Mouse (Mus musculus) lung, adult 18-20 months (tissue): ENCODE results near the gene Dnajb11.
A peak's percentile ranks its signal among the peaks of the same experiment; 100 is the strongest.

Experiments used
- DNase-seq, 2 experiments: peaks; one replicate each; pipeline ENCODE4 v3.0.0; 2022; ENCODE audit warnings: mixed read lengths in 2 of 2

Gene Dnajb11

GRCm38 (mm10) chr16:22857431-22858113, at the start of gene Dnajb11, which contains the start of gene Tbccd1:
Gene Dnajb11, plus strand, starts transcription at chr16:22857845.
Gene Tbccd1, minus strand, starts transcription at chr16:22857669.
- peak; percentile 99 for DNase-seq

- no peak for DNase-seq
Observed at GRCm38 (mm10) chr16:22811477-22811876, 46.2 kb upstream of the Dnajb11 start, which contains the start of gene Crygs. Gene Crygs, minus strand, starts transcription at chr16:22811577.

- DNase-seq = no peak
Observed at GRCm38 (mm10) chr16:22820731-22821130, 36.9 kb upstream of the Dnajb11 start.

GRCm38 (mm10) chr16:22832932-22833525, 24.6 kb upstream of the Dnajb11 start:
- DNase-seq = no peak

GRCm38 (mm10) chr16:22839146-22839857, 18.3 kb upstream of the Dnajb11 start:
- DNase-seq = no peak

GRCm38 (mm10) chr16:22842871-22843270, 14.8 kb upstream of the Dnajb11 start:
- no peak for DNase-seq

- DNase-seq = peak; percentile 81 to 86
Observed at GRCm38 (mm10) chr16:22844061-22844801, 13.4 kb upstream of the Dnajb11 start.

GRCm38 (mm10) chr16:22844834-22845233, 12.8 kb upstream of the Dnajb11 start:
- no peak for DNase-seq

GRCm38 (mm10) chr16:22845481-22845880, 12.2 kb upstream of the Dnajb11 start:
- DNase-seq = no peak

GRCm38 (mm10) chr16:22847686-22848085, 10.0 kb upstream of the Dnajb11 start:
- no peak for DNase-seq

GRCm38 (mm10) chr16:22848331-22848730, 9.3 kb upstream of the Dnajb11 start:
- no peak for DNase-seq

- no peak for DNase-seq
Observed at GRCm38 (mm10) chr16:22852709-22853108, 4.9 kb upstream of the Dnajb11 start.

GRCm38 (mm10) chr16:22856773-22857172, 872 bp upstream of the Dnajb11 start:
- no peak for DNase-seq

GRCm38 (mm10) chr16:22872397-22872796, 14.8 kb downstream of the Dnajb11 start:
- no peak for DNase-seq

GRCm38 (mm10) chr16:22873369-22873768, 15.7 kb downstream of the Dnajb11 start:
- no peak for DNase-seq

- DNase-seq = no peak
Observed at GRCm38 (mm10) chr16:22876218-22877043, 18.8 kb downstream of the Dnajb11 start.

- no peak for DNase-seq
Observed at GRCm38 (mm10) chr16:22877660-22878390, 20.2 kb downstream of the Dnajb11 start.

GRCm38 (mm10) chr16:22878716-22879115, 21.1 kb downstream of the Dnajb11 start:
- DNase-seq = no peak

GRCm38 (mm10) chr16:22879945-22880595, 22.4 kb downstream of the Dnajb11 start:
- DNase-seq = peak in 1 of 2 experiments; percentile 21

GRCm38 (mm10) chr16:22880900-22881299, 23.3 kb downstream of the Dnajb11 start:
- DNase-seq = no peak

GRCm38 (mm10) chr16:22881487-22881886, 23.8 kb downstream of the Dnajb11 start:
- DNase-seq = peak in 1 of 2 experiments; percentile 16
